Mouse (Mus musculus) ovary, postnatal 36 days (tissue): ENCODE results near the gene Map3k5.

ENCODE experiments used
- DNase-seq: peaks from one replicate; pipeline ENCODE4 v3.0.0; 2022; ENCODE audit warnings: low spot score, mixed read lengths

The Map3k5 gene

GRCm38 (mm10) chr10:20056859-20057644 is 122.8 kb downstream of the Map3k5 start:
- DNase-seq: no peak

GRCm38 (mm10) chr10:20058031-20058430 is 123.8 kb downstream of the Map3k5 start:
- DNase-seq: no peak

GRCm38 (mm10) chr10:20058841-20059240 is 124.6 kb downstream of the Map3k5 start:
- DNase-seq: no peak

- no peak for DNase-seq
Observed at GRCm38 (mm10) chr10:20060320-20060970, 126.2 kb downstream of the Map3k5 start.

GRCm38 (mm10) chr10:20064556-20065207 is 130.4 kb downstream of the Map3k5 start:
- no peak for DNase-seq

GRCm38 (mm10) chr10:20066069-20066665 is 131.9 kb downstream of the Map3k5 start:
- DNase-seq: no peak

GRCm38 (mm10) chr10:20069771-20070460 is 135.6 kb downstream of the Map3k5 start:
- no peak for DNase-seq

GRCm38 (mm10) chr10:20070576-20071109 is 136.4 kb downstream of the Map3k5 start:
- no peak for DNase-seq

- no peak for DNase-seq
Observed at GRCm38 (mm10) chr10:20071716-20072115, 137.4 kb downstream of the Map3k5 start.

- DNase-seq: peak; percentile 74
Observed at GRCm38 (mm10) chr10:20073236-20073893, 139.1 kb downstream of the Map3k5 start.

GRCm38 (mm10) chr10:20076541-20077469 is 142.5 kb downstream of the Map3k5 start:
- no peak for DNase-seq

- DNase-seq: no peak
Observed at GRCm38 (mm10) chr10:20078350-20078749, 144.1 kb downstream of the Map3k5 start.

- DNase-seq: no peak
Observed at GRCm38 (mm10) chr10:20087841-20088240, 153.6 kb downstream of the Map3k5 start.

GRCm38 (mm10) chr10:20089026-20089425 is 154.8 kb downstream of the Map3k5 start:
- DNase-seq: no peak

GRCm38 (mm10) chr10:20090171-20090570 is 155.9 kb downstream of the Map3k5 start:
- no peak for DNase-seq

GRCm38 (mm10) chr10:20091416-20091815 is 157.1 kb downstream of the Map3k5 start:
- no peak for DNase-seq

- no peak for DNase-seq
Observed at GRCm38 (mm10) chr10:20092371-20092770, 158.1 kb downstream of the Map3k5 start.

- DNase-seq: no peak
Observed at GRCm38 (mm10) chr10:20101456-20101855, 167.2 kb downstream of the Map3k5 start.

GRCm38 (mm10) chr10:20104271-20104931 is 170.1 kb downstream of the Map3k5 start:
- DNase-seq: peak; percentile 54
